Mouse (Mus musculus) ES-E14 (cell line): Measurements from ENCODE around the gene Cask.

Experiments used
- CHD2 ChIP-seq: IDR thresholded peaks from 2 replicates; pipeline ENCODE4 v1.6.1; 2014; ENCODE audit warnings: mild to moderate bottlenecking, low read depth, low read length, inconsistent platforms
- MAFK ChIP-seq: IDR thresholded peaks from 2 replicates; pipeline ENCODE4 v1.6.1; 2014; ENCODE audit warnings: mild to moderate bottlenecking, low read depth, low read length, inconsistent platforms; ENCODE audit not compliant: insufficient read depth
- ZC3H11A ChIP-seq: IDR thresholded peaks from 2 replicates; pipeline ENCODE4 v1.6.1; 2012; ENCODE audit warnings: low read depth, mild to moderate bottlenecking, inconsistent platforms, low read length, borderline replicate concordance

- TF ChIP-seq ZC3H11A: no peak
- TF ChIP-seq CHD2: no peak
- TF ChIP-seq MAFK: no peak
Measured at GRCm38 (mm10) chrX:13492922-13493321, 358.2 kb downstream of the Cask start.
